9 mouse cellular contexts compared by ENCODE assay signal in the genomic region with DNA sequence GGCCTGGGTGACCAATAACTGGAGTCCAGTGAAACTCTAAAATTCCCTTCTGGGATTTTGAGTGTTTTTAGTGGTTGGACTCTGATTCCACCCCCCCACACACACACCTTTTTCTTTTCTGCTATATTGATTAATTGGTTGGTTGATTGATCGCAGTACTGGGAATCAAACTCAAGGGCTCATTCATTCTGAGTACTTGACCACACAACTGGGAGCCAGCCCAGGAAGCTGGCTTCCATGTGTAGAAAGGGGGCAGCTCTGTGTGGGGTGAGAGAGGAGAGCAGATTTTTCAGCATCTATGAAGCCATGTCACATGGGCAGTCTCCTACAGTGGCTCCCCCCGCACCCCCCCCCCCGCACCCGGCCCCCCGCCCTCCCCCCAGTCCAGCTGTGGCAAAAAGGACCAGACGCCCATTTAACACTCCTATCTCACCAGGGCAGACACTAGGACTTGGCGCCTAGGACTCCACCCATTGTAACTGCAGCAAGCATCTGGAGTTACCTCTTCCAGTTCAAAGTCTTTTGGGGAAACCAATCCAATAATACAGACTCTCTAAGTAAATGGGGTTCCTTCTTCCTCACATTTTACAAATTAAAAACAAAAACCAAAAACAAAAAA. TPM values are rescaled to one million over a fixed set of nuclear protein-coding genes. Genes with fewer than 3 reads are reported as not detected.
DNase-seq lines count a peak whose midpoint lies in the region; ATAC-seq and TF ChIP-seq lines count a peak whose summit lies in the region.
"Had no signal": no experiment of that assay in that cellular context is flagged by ENCODE, and none has a peak within 500 bp of the region (broad histone marks: within the 10 kb centered on the region; RNA-seq: fewer than 3 reads in every experiment).

No protein-coding gene starts in this region.

- no peak for ATAC-seq in forebrain, embryonic 14.5 days
- no peak for ATAC-seq in forebrain, embryonic 12.5 days (ENCODE audit: low FRiP score)
- ATAC-seq in lung, postnatal 0 days, result no peak
- peak; percentile 28; the same call in 1 of the 2 replicates for ATAC-seq in limb, embryonic 13.5 days (ENCODE audit: low FRiP score, low read depth)
- peak; percentile 53; the same call in 1 of the 2 replicates for ATAC-seq in stomach, embryonic 14.5 days (ENCODE audit: insufficient number of reproducible peaks, insufficient read depth, low FRiP score, low read depth)

- no peak for TF ChIP-seq EP300 in lung, postnatal 0 days (IDR thresholded peaks at IDR 0.05)

- DNase-seq in forebrain, embryonic 14.5 days (ENCODE audit: low spot score), result no peak
- no peak for DNase-seq in lung, postnatal 0 days (ENCODE audit: low spot score)
- DNase-seq in lung, postnatal 25 days (ENCODE audit: low spot score), result no peak
- DNase-seq in frontal cortex, postnatal 25 days (ENCODE audit: low spot score in 2 of 2), result no peak
- no peak for DNase-seq in thymus, postnatal 36 days

- H3K27ac ChIP-seq in forebrain, embryonic 14.5 days (ENCODE audit: low read depth, low read length), result no peak overlapping the region
- H3K27ac ChIP-seq in forebrain, embryonic 12.5 days, result no peak overlapping the region
- H3K27ac ChIP-seq in lung, postnatal 0 days (ENCODE audit: low read length), result peak overlapping the region; percentile 51; the same call in 1 of the 2 replicates
- H3K27ac ChIP-seq in limb, embryonic 13.5 days, result no peak overlapping the region
- peak overlapping the region; percentile 53 for H3K27ac ChIP-seq in stomach, embryonic 14.5 days (ENCODE audit: low read length)

- no peak overlapping the region for H3K9ac ChIP-seq in forebrain, embryonic 14.5 days (ENCODE audit: low read length)
- no peak overlapping the region for H3K9ac ChIP-seq in forebrain, embryonic 12.5 days
- H3K9ac ChIP-seq in lung, postnatal 0 days (replicated peaks; ENCODE audit: low read depth), result no peak overlapping the region
- H3K9ac ChIP-seq in limb, embryonic 13.5 days, result no peak overlapping the region
- no peak overlapping the region for H3K9ac ChIP-seq in stomach, embryonic 14.5 days (replicated peaks; ENCODE audit: low read depth, low read length)

- H3K4me3 ChIP-seq in forebrain, embryonic 14.5 days (ENCODE audit: low read depth, low read length), result no peak overlapping the region
- no peak overlapping the region for H3K4me3 ChIP-seq in forebrain, embryonic 12.5 days (replicated peaks)
- no peak overlapping the region for H3K4me3 ChIP-seq in lung, postnatal 0 days (ENCODE audit: low read depth, low read length)
- no peak overlapping the region for H3K4me3 ChIP-seq in limb, embryonic 13.5 days
- H3K4me3 ChIP-seq in stomach, embryonic 14.5 days (ENCODE audit: low read depth, low read length), result no peak overlapping the region

- TF ChIP-seq CTCF in lung, postnatal 0 days (IDR thresholded peaks at IDR 0.05), result no peak

- no peaks in the 10 kb centered on the region for H3K27me3 ChIP-seq in forebrain, embryonic 14.5 days (replicated peaks; ENCODE audit: control insufficient read depth, insufficient read depth, low read length)
- 0 out of 2 replicates have a peak, but pooled peaks cover 7% of the 10 kb centered on the region for H3K27me3 ChIP-seq in forebrain, embryonic 12.5 days
- H3K27me3 ChIP-seq in lung, postnatal 0 days (replicated peaks; ENCODE audit: insufficient read depth, low read length), result no peaks in the 10 kb centered on the region
- no peaks in the 10 kb centered on the region for H3K27me3 ChIP-seq in limb, embryonic 13.5 days
- no peaks in the 10 kb centered on the region for H3K27me3 ChIP-seq in stomach, embryonic 14.5 days (ENCODE audit: control insufficient read depth, insufficient read depth, low read length)

- 63% methylated on average over 7 of the region's 7 CpGs for WGBS in forebrain, embryonic 14.5 days
- 52% methylated on average over 7 of the region's 7 CpGs for WGBS in forebrain, embryonic 12.5 days
- WGBS in lung, postnatal 0 days, result 29% methylated on average over 7 of the region's 7 CpGs
- WGBS in limb, embryonic 13.5 days, result 32% methylated on average over 7 of the region's 7 CpGs
- 31% methylated on average over 7 of the region's 7 CpGs for WGBS in stomach, embryonic 14.5 days

- peak overlapping the region; percentile 35; the same call in 1 of the 2 replicates for H3K4me2 ChIP-seq in forebrain, embryonic 14.5 days (ENCODE audit: low read length)
- H3K4me2 ChIP-seq in forebrain, embryonic 12.5 days, result no peak overlapping the region
- no peak overlapping the region for H3K4me2 ChIP-seq in lung, postnatal 0 days (replicated peaks; ENCODE audit: low read depth, low read length)
- H3K4me2 ChIP-seq in limb, embryonic 13.5 days (replicated peaks), result peak overlapping the region; percentile 56
- H3K4me2 ChIP-seq in stomach, embryonic 14.5 days (replicated peaks; ENCODE audit: low read depth, low read length), result peak overlapping the region; percentile 50; the same call in 1 of the 2 replicates

- H3K9me3 ChIP-seq in forebrain, embryonic 14.5 days (replicated peaks; ENCODE audit: control insufficient read depth, low read length), result no peaks in the 10 kb centered on the region
- H3K9me3 ChIP-seq in forebrain, embryonic 12.5 days, result no peaks in the 10 kb centered on the region
- H3K9me3 ChIP-seq in lung, postnatal 0 days (ENCODE audit: low read length), result no peaks in the 10 kb centered on the region
- H3K9me3 ChIP-seq in limb, embryonic 13.5 days, result no peaks in the 10 kb centered on the region
- no peaks in the 10 kb centered on the region for H3K9me3 ChIP-seq in stomach, embryonic 14.5 days (ENCODE audit: control insufficient read depth, low read depth, low read length)

- H3K36me3 ChIP-seq in forebrain, embryonic 14.5 days (ENCODE audit: control insufficient read depth, insufficient read depth, low read length), result no peaks in the 10 kb centered on the region
- H3K36me3 ChIP-seq in forebrain, embryonic 12.5 days (replicated peaks), result no peaks in the 10 kb centered on the region
- H3K36me3 ChIP-seq in lung, postnatal 0 days (ENCODE audit: insufficient read depth, low read length), result no peaks in the 10 kb centered on the region
- no peaks in the 10 kb centered on the region for H3K36me3 ChIP-seq in limb, embryonic 13.5 days
- no peaks in the 10 kb centered on the region for H3K36me3 ChIP-seq in stomach, embryonic 14.5 days (ENCODE audit: control insufficient read depth, insufficient read depth, low read length)

- 0 out of 2 replicates have a peak, but pooled peaks cover 9% of the 10 kb centered on the region for H3K4me1 ChIP-seq in forebrain, embryonic 14.5 days (ENCODE audit: control insufficient read depth, insufficient read depth, low read length)
- H3K4me1 ChIP-seq in forebrain, embryonic 12.5 days, result peaks cover 15% of the 10 kb centered on the region
- H3K4me1 ChIP-seq in lung, postnatal 0 days (ENCODE audit: insufficient read depth, low read depth, low read length), result peaks cover 8% of the 10 kb centered on the region; the same call in 1 of the 2 replicates
- peaks cover 34% of the 10 kb centered on the region for H3K4me1 ChIP-seq in limb, embryonic 13.5 days
- H3K4me1 ChIP-seq in stomach, embryonic 14.5 days (ENCODE audit: control insufficient read depth, insufficient read depth, low read length), result peaks cover 16% of the 10 kb centered on the region

RNA-seq across cellular contexts. Expression of a gene that starts 31.7 kb away (rescaled TPM):
- polyA plus RNA-seq in forebrain, embryonic 14.5 days (2014; fragmentation: Nextera tagmentation; extraction: Ambion mirVana), result 4.1 and 4.5 TPM in 2 replicates
- 0.47 and 0.93 TPM in 2 replicates for polyA plus RNA-seq in forebrain, embryonic 12.5 days (2016; fragmentation: Nextera tagmentation; extraction: Ambion mirVana)
- 2.7 and 3.1 TPM in 2 replicates for polyA plus RNA-seq in lung, postnatal 0 days (2015; fragmentation: Nextera tagmentation; extraction: Ambion mirVana)
- polyA plus RNA-seq in limb, embryonic 13.5 days (2015; fragmentation: Nextera tagmentation; extraction: Ambion mirVana), result 1.2 and 1.3 TPM in 2 replicates
- 1.1 and 2.4 TPM in 2 replicates for polyA plus RNA-seq in stomach, embryonic 14.5 days (2014; fragmentation: Nextera tagmentation; extraction: Ambion mirVana)
- polyA plus RNA-seq: C2C12 had no signal

RNA-seq across cellular contexts. Expression of a gene that starts 34.6 kb away (rescaled TPM):
- 27.7 and 28.4 TPM in 2 replicates for polyA plus RNA-seq in forebrain, embryonic 14.5 days (2014; fragmentation: Nextera tagmentation; extraction: Ambion mirVana)
- 22.7 and 24.1 TPM in 2 replicates for polyA plus RNA-seq in forebrain, embryonic 12.5 days (2016; fragmentation: Nextera tagmentation; extraction: Ambion mirVana)
- 18.5 and 21.4 TPM in 2 replicates for polyA plus RNA-seq in lung, postnatal 0 days (2015; fragmentation: Nextera tagmentation; extraction: Ambion mirVana)
- 30.5 and 37.3 TPM in 2 replicates for polyA plus RNA-seq in limb, embryonic 13.5 days (2015; fragmentation: Nextera tagmentation; extraction: Ambion mirVana)
- polyA plus RNA-seq in stomach, embryonic 14.5 days (2014; fragmentation: Nextera tagmentation; extraction: Ambion mirVana), result 33.6 and 37.2 TPM in 2 replicates

RNA-seq across cellular contexts. Expression of a gene that starts 34.7 kb away (rescaled TPM):
- 9.0 and 12.7 TPM in 2 replicates for polyA plus RNA-seq in forebrain, embryonic 14.5 days (2014; fragmentation: Nextera tagmentation; extraction: Ambion mirVana)
- polyA plus RNA-seq in forebrain, embryonic 12.5 days (2016; fragmentation: Nextera tagmentation; extraction: Ambion mirVana), result 15.7 and 16.2 TPM in 2 replicates
- 3.7 and 4.5 TPM in 2 replicates for polyA plus RNA-seq in lung, postnatal 0 days (2015; fragmentation: Nextera tagmentation; extraction: Ambion mirVana)
- 17.8 and 20.1 TPM in 2 replicates for polyA plus RNA-seq in limb, embryonic 13.5 days (2015; fragmentation: Nextera tagmentation; extraction: Ambion mirVana)
- polyA plus RNA-seq in stomach, embryonic 14.5 days (2014; fragmentation: Nextera tagmentation; extraction: Ambion mirVana), result 18.3 and 19.6 TPM in 2 replicates

Comparison
In these comparisons a context has a peak if more than half of its experiments do, and no peak if none do; other contexts are left out.
1. H3K4me2 ChIP-seq: peak in forebrain, embryonic 14.5 days (single experiment), limb, embryonic 13.5 days (single experiment) and stomach, embryonic 14.5 days (single experiment); none in forebrain, embryonic 12.5 days (single experiment) and lung, postnatal 0 days (single experiment).
2. ATAC-seq: peak in limb, embryonic 13.5 days (single experiment) and stomach, embryonic 14.5 days (single experiment); none in forebrain, embryonic 14.5 days (single experiment), forebrain, embryonic 12.5 days (single experiment) and lung, postnatal 0 days (single experiment).
3. H3K27ac ChIP-seq: peak in lung, postnatal 0 days (single experiment) and stomach, embryonic 14.5 days (single experiment); none in forebrain, embryonic 14.5 days (single experiment), forebrain, embryonic 12.5 days (single experiment) and limb, embryonic 13.5 days (single experiment).